Mouse (Mus musculus) hindbrain, embryonic 13.5 days (tissue): ENCODE measurements around the gene Fignl2. TPM values are rescaled to one million over a fixed set of nuclear protein-coding genes. Genes with fewer than 3 reads are reported as not detected.

ENCODE experiments used
- ATAC-seq: fragments of 200-750 bp; cut with Nextera tagmentation; 2 replicates; pipeline ENCODE4 v1.8.0; 2017; ENCODE audit warnings: moderate TSS enrichment; ENCODE audit not compliant: low FRiP score
- H3K27ac ChIP-seq: fragments of 300-500 bp; sonication (generic); 2 replicates; pipeline ENCODE4 v1.5.1; 2015; ENCODE audit warnings: inconsistent platforms, mild to moderate bottlenecking, moderate library complexity
- H3K27me3 ChIP-seq: fragments of 300-500 bp; sonication (generic); 2 replicates; pipeline ENCODE4 v1.6.1; 2015; ENCODE audit warnings: mild to moderate bottlenecking, inconsistent platforms
- H3K36me3 ChIP-seq: fragments of 300-500 bp; sonication (generic); 2 replicates; pipeline ENCODE4 v1.6.1; 2015; ENCODE audit warnings: mild to moderate bottlenecking, inconsistent platforms
- H3K4me1 ChIP-seq: fragments of 300-500 bp; sonication (generic); replicated peaks from 2 replicates; pipeline ENCODE4 v1.6.1; 2015; ENCODE audit warnings: inconsistent platforms
- H3K4me2 ChIP-seq: fragments of 300-500 bp; sonication (generic); 2 replicates; pipeline ENCODE4 v1.6.1; 2015; ENCODE audit warnings: inconsistent platforms, mild to moderate bottlenecking, moderate library complexity
- H3K4me3 ChIP-seq: fragments of 300-500 bp; sonication (generic); 2 replicates; pipeline ENCODE4 v1.5.1; 2015; ENCODE audit warnings: mild to moderate bottlenecking, inconsistent platforms
- H3K9ac ChIP-seq: fragments of 300-500 bp; sonication (generic); 2 replicates; pipeline ENCODE4 v1.6.1; 2015; ENCODE audit warnings: mild to moderate bottlenecking, inconsistent platforms
- H3K9me3 ChIP-seq: fragments of 300-500 bp; sonication (generic); 2 replicates; pipeline ENCODE4 v1.6.1; 2016; ENCODE audit warnings: inconsistent platforms
- WGBS: fragments of 180-500 bp; shearing (Covaris S2); methylation state at CpG from one replicate; pipeline ENCODE4 v1.1.7; 2015; 5-methylcytosine and 5-hydroxymethylcytosine counted together
- polyA plus RNA-seq: library from polyadenylated mRNA; unstranded; fragments of >200 nt; fragmentation: Nextera tagmentation; extraction: Ambion mirVana; gene quantifications from 2 replicates; pipeline ENCODE4 v1.2.1, GENCODE M21; 2015

Gene Fignl2
- polyA plus RNA-seq, 1 experiment from 2014 or later, result 0.16 TPM

GRCm38 (mm10) chr15:101107906-101108671, 29.7 kb upstream of the Fignl2 start:
- H3K27ac ChIP-seq, result no peak overlapping the region
- ATAC-seq, result no peak
- H3K4me2 ChIP-seq, result no peak overlapping the region
- H3K4me1 ChIP-seq, result 0 out of 2 replicates have a peak, but pooled peaks cover 6% of the 10 kb centered on the region
- H3K9me3 ChIP-seq, result no peaks in the 10 kb centered on the region
- WGBS, result 90% methylated on average over 5 of the region's 5 CpGs
- H3K9ac ChIP-seq, result no peak overlapping the region
- H3K4me3 ChIP-seq, result no peak overlapping the region
- 0 out of 2 replicates have a peak, but pooled peaks cover 8% of the 10 kb centered on the region for H3K27me3 ChIP-seq
- no peaks in the 10 kb centered on the region for H3K36me3 ChIP-seq

- Histone ChIP-seq H3K27me3 (0 out of 2 replicates have a peak, but pooled peaks cover 8% of the 10 kb centered on the region), H3K4me1 (0 out of 2 replicates have a peak, but pooled peaks cover 6% of the 10 kb centered on the region), H3K4me3 (no peak overlapping the region), H3K9me3 (no peaks in the 10 kb centered on the region), H3K9ac (no peak overlapping the region), H3K36me3 (no peaks in the 10 kb centered on the region), H3K27ac (no peak overlapping the region), H3K4me2 (no peak overlapping the region)
- no peak for ATAC-seq
- 86% methylated on average over 10 of the region's 10 CpGs for WGBS
Observed at GRCm38 (mm10) chr15:101106011-101106410, 27.6 kb upstream of the Fignl2 start.

- Histone ChIP-seq H3K4me3 (no peak overlapping the region), H3K27me3 (0 out of 2 replicates have a peak, but pooled peaks cover 7% of the 10 kb centered on the region), H3K9ac (no peak overlapping the region), H3K27ac (no peak overlapping the region), H3K9me3 (no peaks in the 10 kb centered on the region; the same call in 1 of the 2 replicates), H3K4me1 (0 out of 2 replicates have a peak, but pooled peaks cover 6% of the 10 kb centered on the region), H3K36me3 (no peaks in the 10 kb centered on the region), H3K4me2 (peak overlapping the region; percentile 19; the same call in 1 of the 2 replicates)
- ATAC-seq, result peak; percentile 39; the same call in 1 of the 2 replicates
- WGBS, result 20% methylated on average over 12 of the region's 12 CpGs
Observed at GRCm38 (mm10) chr15:101105496-101105994, 27.2 kb upstream of the Fignl2 start.

- no peak for ATAC-seq
- H3K4me3 ChIP-seq, result no peak overlapping the region
- H3K4me2 ChIP-seq, result no peak overlapping the region
- H3K27me3 ChIP-seq, result no peaks in the 10 kb centered on the region; the same call in 1 of the 2 replicates
- H3K9me3 ChIP-seq, result no peaks in the 10 kb centered on the region; the same call in 1 of the 2 replicates
- no peak overlapping the region for H3K27ac ChIP-seq
- H3K36me3 ChIP-seq, result no peaks in the 10 kb centered on the region
- H3K4me1 ChIP-seq, result peaks cover 11% of the 10 kb centered on the region
- WGBS, result 68% methylated on average over 9 of the region's 9 CpGs
- H3K9ac ChIP-seq, result no peak overlapping the region
Observed at GRCm38 (mm10) chr15:101103605-101104304, 25.4 kb upstream of the Fignl2 start.

- Histone ChIP-seq H3K36me3 (no peaks in the 10 kb centered on the region), H3K4me3 (no peak overlapping the region), H3K27me3 (no peaks in the 10 kb centered on the region; the same call in 1 of the 2 replicates), H3K27ac (no peak overlapping the region), H3K9me3 (no peaks in the 10 kb centered on the region; the same call in 1 of the 2 replicates), H3K4me1 (peaks cover 23% of the 10 kb centered on the region), H3K4me2 (no peak overlapping the region), H3K9ac (no peak overlapping the region)
- ATAC-seq, result no peak
- 95% methylated on average over 3 of the region's 3 CpGs for WGBS
Observed at GRCm38 (mm10) chr15:101100996-101101395, 22.6 kb upstream of the Fignl2 start.

- no peaks in the 10 kb centered on the region; the same call in 1 of the 2 replicates for H3K27me3 ChIP-seq
- H3K4me3 ChIP-seq, result no peak overlapping the region
- WGBS, result 2% methylated on average over 28 of the region's 28 CpGs
- peak overlapping the region; percentile 42; the same call in 1 of the 2 replicates for H3K27ac ChIP-seq
- peaks cover 35% of the 10 kb centered on the region for H3K4me1 ChIP-seq
- peak overlapping the region; percentile 45 for H3K4me2 ChIP-seq
- H3K36me3 ChIP-seq, result no peaks in the 10 kb centered on the region
- peak overlapping the region; percentile 65 for H3K9ac ChIP-seq
- H3K9me3 ChIP-seq, result no peaks in the 10 kb centered on the region; the same call in 1 of the 2 replicates
- ATAC-seq, result no peak; the same call in 1 of the 2 replicates
Observed at GRCm38 (mm10) chr15:101097985-101098651, 19.8 kb upstream of the Fignl2 start.

GRCm38 (mm10) chr15:101095392-101095791, 17.0 kb upstream of the Fignl2 start:
- WGBS, result 41% methylated on average over 3 of the region's 3 CpGs
- H3K27me3 ChIP-seq, result no peaks in the 10 kb centered on the region; the same call in 1 of the 2 replicates
- no peak overlapping the region for H3K9ac ChIP-seq
- H3K4me1 ChIP-seq, result peaks cover 47% of the 10 kb centered on the region
- H3K4me3 ChIP-seq, result no peak overlapping the region
- no peaks in the 10 kb centered on the region for H3K36me3 ChIP-seq
- no peaks in the 10 kb centered on the region for H3K9me3 ChIP-seq
- no peak for ATAC-seq
- no peak overlapping the region for H3K4me2 ChIP-seq
- H3K27ac ChIP-seq, result no peak overlapping the region

GRCm38 (mm10) chr15:101094979-101095378, 16.6 kb upstream of the Fignl2 start:
- Histone ChIP-seq H3K36me3 (no peaks in the 10 kb centered on the region), H3K4me1 (peaks cover 47% of the 10 kb centered on the region), H3K9ac (no peak overlapping the region), H3K4me3 (no peak overlapping the region), H3K9me3 (no peaks in the 10 kb centered on the region), H3K27me3 (no peaks in the 10 kb centered on the region; the same call in 1 of the 2 replicates), H3K4me2 (no peak overlapping the region), H3K27ac (no peak overlapping the region)
- ATAC-seq, result no peak
- WGBS, result 59% methylated on average over 9 of the region's 9 CpGs

GRCm38 (mm10) chr15:101093988-101094387, 15.6 kb upstream of the Fignl2 start:
- H3K27me3 ChIP-seq, result no peaks in the 10 kb centered on the region
- no peak for ATAC-seq
- no peaks in the 10 kb centered on the region for H3K9me3 ChIP-seq
- 42% methylated on average over 6 of the region's 6 CpGs for WGBS
- H3K4me3 ChIP-seq, result no peak overlapping the region
- no peaks in the 10 kb centered on the region for H3K36me3 ChIP-seq
- no peak overlapping the region for H3K9ac ChIP-seq
- H3K4me1 ChIP-seq, result peaks cover 44% of the 10 kb centered on the region
- peak overlapping the region; percentile 89 for H3K27ac ChIP-seq
- no peak overlapping the region for H3K4me2 ChIP-seq

- 7% methylated on average over 25 of the region's 25 CpGs for WGBS
- Histone ChIP-seq H3K4me1 (peaks cover 42% of the 10 kb centered on the region), H3K36me3 (no peaks in the 10 kb centered on the region), H3K4me2 (peak overlapping the region; percentile 35), H3K9ac (0 out of 2 replicates have a peak overlapping the region, but pooled peaks have one; percentile 29), H3K9me3 (no peaks in the 10 kb centered on the region), H3K4me3 (no peak overlapping the region), H3K27me3 (no peaks in the 10 kb centered on the region), H3K27ac (peak overlapping the region; percentile 89)
- peak; percentile 88 for ATAC-seq
Observed at GRCm38 (mm10) chr15:101092829-101093648, 14.7 kb upstream of the Fignl2 start.
